Mouse (Mus musculus) gastrocnemius, postnatal 4 days (tissue): Measurements from ENCODE around the gene Zfp629. TPM values are rescaled to one million over a fixed set of nuclear protein-coding genes. Genes with fewer than 3 reads are reported as not detected.

ENCODE experiments used
- DNase-seq, 2 experiments: peaks; one replicate each; pipeline ENCODE4 v3.0.0; 2021 to 2022; ENCODE audit warnings: low spot score in 2 of 2, mixed read lengths in 2 of 2
- total RNA-seq, 2 experiments: library from RNA; stranded (reverse); gene quantifications; 2 replicates each; pipeline ENCODE4 v1.2.3; 2021

The Zfp629 gene
- total RNA-seq, 2 experiments from 2014 or later, result 13.1 to 13.5 TPM

GRCm38 (mm10) chr7:127573503-127574008 is 42.0 kb downstream of the Zfp629 start:
- DNase-seq, result peak in 1 of 2 experiments; percentile 22

- DNase-seq, result peak; percentile 61 to 85
Observed at GRCm38 (mm10) chr7:127572895-127573471, 42.6 kb downstream of the Zfp629 start, which contains the start of gene Phkg2. Gene Phkg2, plus strand, starts transcription at chr7:127573340.

- no peak for DNase-seq
Observed at GRCm38 (mm10) chr7:127564381-127565150, 51.0 kb downstream of the Zfp629 start.

DNA sequence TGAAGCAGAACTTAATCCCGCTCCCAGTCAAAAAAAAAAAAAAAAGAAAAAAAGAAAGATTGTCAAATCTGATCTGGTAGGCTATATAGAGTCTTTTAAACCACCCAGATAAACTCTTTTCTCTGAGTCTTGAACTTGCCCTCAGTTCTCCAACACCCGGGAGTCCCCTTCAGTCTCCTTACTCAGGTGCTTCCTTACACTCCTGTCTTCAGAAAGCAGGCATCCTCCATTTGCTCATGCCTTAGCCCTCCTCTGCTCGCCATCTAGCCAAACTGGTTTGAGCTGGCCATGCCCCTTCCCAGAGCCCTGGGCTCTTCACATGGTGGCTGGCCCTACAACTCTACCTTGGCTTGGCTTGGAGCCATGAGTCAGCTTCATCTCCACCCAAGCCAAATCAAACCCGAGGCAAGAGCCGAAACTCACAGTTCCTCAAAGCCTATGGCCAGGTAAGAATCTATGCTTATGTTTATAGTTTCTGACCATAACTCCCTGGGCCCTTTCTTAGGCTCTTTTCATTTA is 54.2 kb downstream of the Zfp629 start, which contains the start of gene Tmem265:
Gene Tmem265, plus strand, starts transcription at position 51 of the 519 bp plus-strand sequence.
- DNase-seq, result no peak

GRCm38 (mm10) chr7:127560580-127560979 is 55.0 kb downstream of the Zfp629 start:
- no peak for DNase-seq

Other genes with a start within 250 kb of the Zfp629 start
- 1 to 10 TPM; 4.6 to 6.9 TPM for gene Zfp747, start 239.7 kb downstream of the Zfp629 start, total RNA-seq
- gene 9130019O22Rik, start 228.6 kb downstream of the Zfp629 start, total RNA-seq, result 1 to 10 TPM; 2.8 to 3.3 TPM
- 1 to 10 TPM; 4.7 to 5.5 TPM for gene E430018J23Rik, start 222.2 kb downstream of the Zfp629 start, total RNA-seq
- 1 to 10 TPM; 4.6 to 5.0 TPM for gene Zfp764, start 209.0 kb downstream of the Zfp629 start, total RNA-seq
- 1 to 10 TPM; 6.6 to 9.1 TPM for gene Zfp688, start 193.7 kb downstream of the Zfp629 start, total RNA-seq
- 1 to 10 TPM; 3.3 to 3.4 TPM for gene Zfp689, start 166.6 kb downstream of the Zfp629 start, total RNA-seq
- 10 to 100 TPM; 26.1 to 32.5 TPM for gene Prr14, start 156.2 kb downstream of the Zfp629 start, total RNA-seq
- gene Fbrs, start 136.6 kb downstream of the Zfp629 start, total RNA-seq, result 10 to 100 TPM; 39.7 to 51.3 TPM
- 10 to 100 TPM; 70.3 to 78.6 TPM for gene Srcap, start 103.8 kb downstream of the Zfp629 start, total RNA-seq
- 10 to 100 TPM; 15.0 to 19.1 TPM for gene Gm42715, start 96.2 kb downstream of the Zfp629 start, total RNA-seq
- 1 to 10 TPM in 1 of 2 experiments, not detected in 1; 3.1 TPM for gene Tmem265, start 54.4 kb downstream of the Zfp629 start, total RNA-seq
- gene Phkg2, start 42.5 kb downstream of the Zfp629 start, total RNA-seq, result 10 to 100 TPM; 21.6 to 25.5 TPM
- gene Ccdc189, start 27.2 kb downstream of the Zfp629 start, total RNA-seq, result 1 to 10 TPM; 5.0 to 5.1 TPM
- gene Rnf40, start 27.0 kb downstream of the Zfp629 start, total RNA-seq, result 10 to 100 TPM; 48.4 to 50.5 TPM
- 100 to 1,000 TPM; 112 to 132 TPM for gene Bcl7c, start 93.1 kb upstream of the Zfp629 start, total RNA-seq
- gene Ctf1, start 96.9 kb upstream of the Zfp629 start, total RNA-seq, result 10 to 100 TPM in 1 of 2 experiments, 1 to 10 TPM in 1; 7.0 to 10.0 TPM
- gene Ctf2, start 116.4 kb upstream of the Zfp629 start, total RNA-seq, result not detected
- gene Fbxl19, start 128.7 kb upstream of the Zfp629 start, total RNA-seq, result 1 to 10 TPM; 8.6 to 8.8 TPM
- 10 to 100 TPM; 12.3 to 13.9 TPM for gene Orai3, start 154.0 kb upstream of the Zfp629 start, total RNA-seq
- 10 to 100 TPM; 30.3 to 32.4 TPM for gene Setd1a, start 160.9 kb upstream of the Zfp629 start, total RNA-seq
- gene Gm49388, start 169.8 kb upstream of the Zfp629 start, total RNA-seq, result 1 to 10 TPM; 2.8 to 4.0 TPM
- 10 to 100 TPM; 13.0 to 13.3 TPM for gene Hsd3b7, start 184.8 kb upstream of the Zfp629 start, total RNA-seq
- 10 to 100 TPM; 82.8 to 84.9 TPM for gene Stx4a, start 208.5 kb upstream of the Zfp629 start, total RNA-seq
- gene Stx1b, start 208.8 kb upstream of the Zfp629 start, total RNA-seq, result 1 to 10 TPM; 4.7 to 6.3 TPM